Mouse (Mus musculus) spleen, embryonic (tissue): ENCODE data around the gene Pex10.
"Not testable (repeated sequence)": the region's sequence is repeated elsewhere in the genome, so short reads cannot be mapped to it uniquely, and the experiment has no call there.

ENCODE experiments used
- CTCF ChIA-PET: fragments of 350-600 bp; sonication (Branson Sonifier 250); formaldehyde crosslinking; loops from one replicate; lab custom pipeline; 2022; lab: Charles Lee

Gene Pex10

DNA sequence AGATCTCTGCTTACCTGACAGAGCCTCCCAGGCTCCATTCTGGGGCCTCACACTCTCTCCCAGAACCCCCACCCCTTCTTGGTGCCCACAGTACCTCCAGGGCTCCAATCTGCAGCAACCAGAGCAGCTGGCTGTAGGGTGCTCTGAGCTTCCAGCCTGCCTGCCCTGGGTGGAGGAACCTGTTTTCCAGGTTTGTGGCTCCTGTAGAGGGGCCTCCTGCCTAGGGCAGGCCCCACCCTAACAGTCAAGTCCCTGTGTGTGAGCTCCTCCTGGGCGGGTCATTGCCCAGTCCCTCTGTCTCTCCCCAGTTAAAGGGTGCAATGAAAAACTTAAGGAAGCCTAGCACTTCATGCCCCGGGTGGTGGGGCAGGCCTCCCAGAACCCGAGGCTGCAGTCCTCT lies 2.9 kb upstream of the Pex10 start:
- CTCF ChIA-PET, result interaction anchor here (0.9 kb wide), 1 partner anchor 186 kb away, joined by 4 read pairs; no protein-coding TSS in a partner anchor

DNA sequence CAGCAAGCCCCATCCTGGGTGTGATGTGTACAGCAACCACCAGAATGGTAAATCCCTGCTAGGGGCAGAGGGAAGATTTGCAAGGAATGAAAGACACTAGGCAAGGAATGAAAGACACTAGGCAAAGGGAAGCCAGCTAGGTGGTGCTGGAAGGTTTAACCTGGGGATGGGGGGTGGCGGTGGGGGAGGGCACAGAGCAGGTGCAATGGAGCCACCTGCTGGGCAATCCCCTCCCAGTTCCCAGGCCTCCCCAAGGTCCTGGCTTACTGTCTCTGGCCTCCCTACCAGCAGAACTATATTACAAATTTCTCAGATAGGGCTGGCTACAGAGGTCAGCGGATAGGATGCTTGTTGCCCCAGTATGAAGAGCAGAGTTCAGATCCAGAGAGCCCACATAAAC lies 2.3 kb upstream of the Pex10 start:
- CTCF ChIA-PET, result interaction anchor here (1.2 kb wide), 1 partner anchor 182 kb away, joined by 3 read pairs; no protein-coding TSS in a partner anchor

DNA sequence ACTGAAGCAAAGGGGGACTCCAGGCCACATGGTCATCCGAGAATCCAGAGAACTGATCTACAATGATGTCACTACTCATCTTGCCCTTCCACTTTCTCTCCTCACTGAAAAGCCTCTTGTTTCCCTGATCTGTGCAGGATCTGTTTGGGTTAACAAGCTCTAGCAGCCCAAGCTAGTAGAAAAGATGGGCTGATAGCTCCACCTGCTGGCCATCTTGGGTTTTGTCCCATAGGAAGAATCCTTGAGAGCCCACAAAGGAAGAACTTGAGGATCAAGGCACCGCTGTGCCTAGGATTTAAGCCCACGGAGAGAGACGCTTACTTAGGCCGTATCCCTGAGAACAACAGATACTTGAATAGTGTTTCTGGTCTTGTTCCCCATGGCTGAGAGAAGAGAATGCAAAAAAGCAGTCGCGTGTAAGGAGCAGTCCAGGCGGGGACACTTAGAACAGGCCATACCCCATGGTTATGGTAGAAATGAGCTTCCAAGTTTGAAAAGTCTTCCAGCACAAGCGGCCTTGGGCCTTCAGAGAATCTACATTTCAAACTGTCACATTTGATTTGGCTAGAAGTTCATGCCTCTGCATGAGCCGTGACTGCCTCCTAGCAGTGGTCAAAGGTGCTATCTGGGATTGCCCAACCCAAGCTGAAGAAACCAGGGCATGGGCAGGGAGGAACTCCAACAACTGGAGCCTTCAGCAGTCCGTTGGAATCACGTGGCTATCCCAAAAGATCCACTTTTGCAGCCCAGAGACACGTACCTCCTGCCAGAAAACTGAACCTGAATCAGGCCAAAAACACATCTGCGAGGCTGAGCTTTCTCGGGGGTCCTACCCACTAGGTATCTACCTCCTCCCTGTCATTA lies 614 bp upstream of the Pex10 start:
- CTCF ChIA-PET, result interaction anchor here (0.5 to 1.2 kb wide), 5 partner anchors 154 to 272 kb away, joined by 3 to 4 read pairs (median 3); no protein-coding TSS in a partner anchor

DNA sequence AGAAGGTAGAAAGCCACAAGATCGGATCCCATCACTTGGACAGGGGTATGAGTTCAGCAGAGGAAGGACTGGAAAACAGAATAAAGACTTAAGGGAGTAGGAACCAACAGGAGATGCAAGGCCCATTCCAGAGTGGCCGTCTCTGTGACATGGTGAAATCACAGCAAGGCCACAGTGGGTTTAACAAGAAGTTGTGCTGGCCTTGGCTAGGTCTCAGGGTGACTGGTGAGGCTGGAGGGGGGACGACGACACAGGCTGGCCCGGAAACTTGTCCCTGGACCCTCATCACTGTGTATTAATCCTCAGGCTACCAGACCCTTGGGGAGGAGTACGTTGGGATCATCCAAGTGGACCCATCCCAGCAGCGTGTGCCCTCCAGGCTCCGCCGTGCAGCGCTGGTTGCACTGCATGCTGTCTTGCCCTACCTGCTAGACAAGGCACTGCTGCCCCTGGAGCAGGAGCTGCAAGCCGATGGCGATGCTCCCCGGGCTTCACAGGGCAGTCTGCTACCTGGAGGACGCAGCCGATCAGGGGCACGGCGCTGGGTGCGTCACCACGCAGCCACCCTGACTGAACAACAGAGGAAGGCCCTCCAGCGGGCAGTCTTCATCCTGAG lies 1.6 kb downstream of the Pex10 start:
- CTCF ChIA-PET, result no interaction called here

DNA sequence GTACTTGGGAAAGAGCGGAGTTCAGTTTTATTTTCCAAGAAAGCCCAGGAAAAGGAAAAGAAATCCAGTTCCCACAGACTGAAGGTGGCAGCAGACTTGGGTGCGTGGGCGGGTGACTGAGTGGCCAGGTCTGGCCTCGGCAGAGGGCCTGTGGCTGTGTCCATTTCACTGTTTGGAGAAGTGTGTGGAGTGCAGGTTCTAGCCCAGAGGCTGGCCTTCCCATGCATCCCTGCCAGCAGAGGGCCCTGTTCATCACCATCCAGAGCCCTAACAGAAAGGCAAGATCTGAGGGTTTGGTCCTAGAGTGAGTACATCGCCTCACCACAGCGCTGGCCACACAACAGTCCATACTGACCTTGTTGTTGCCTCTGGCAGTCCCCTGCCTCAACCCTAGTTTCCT lies 2.4 kb downstream of the Pex10 start:
- CTCF ChIA-PET, result no interaction called here

DNA sequence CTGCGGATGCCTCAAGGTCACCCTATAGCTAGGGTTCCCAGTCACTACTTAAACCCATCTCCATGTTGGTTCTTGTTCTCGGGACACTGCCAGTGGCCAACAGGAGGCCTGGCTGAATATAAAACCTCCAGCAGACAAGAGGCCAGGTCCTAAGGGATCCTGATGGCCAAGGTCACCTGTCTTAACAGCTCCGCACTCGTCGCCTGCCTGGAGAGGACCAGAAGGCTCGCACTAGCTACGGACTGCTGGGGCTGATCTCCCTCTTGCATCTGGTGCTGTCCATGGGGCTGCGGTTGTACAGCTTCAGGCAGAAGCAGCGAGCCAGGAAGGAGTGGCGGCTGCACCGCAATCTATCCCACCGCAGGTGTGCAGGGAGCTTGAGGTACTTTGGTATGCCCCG lies 3.4 kb downstream of the Pex10 start:
- CTCF ChIA-PET, result no interaction called here

DNA sequence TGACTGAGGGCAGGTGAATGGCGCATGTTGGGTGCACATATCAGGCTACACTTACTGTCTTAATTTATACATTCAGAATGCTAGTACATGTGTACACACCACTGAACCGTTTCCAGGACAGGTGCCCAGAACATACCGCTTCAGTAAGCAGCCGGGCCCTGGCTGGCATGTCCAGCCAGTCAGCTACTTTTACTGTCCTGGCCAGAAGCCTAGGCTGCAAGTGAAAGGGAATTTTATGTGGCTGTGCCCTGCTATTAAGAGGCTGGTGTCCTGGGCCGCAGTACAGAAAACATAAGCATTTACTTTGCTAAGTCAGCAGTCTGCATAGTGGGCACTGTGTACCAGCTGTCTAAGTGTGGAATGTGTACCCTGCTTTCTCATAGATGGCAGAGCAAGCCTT lies 4.1 kb downstream of the Pex10 start:
- CTCF ChIA-PET, result no interaction called here

DNA sequence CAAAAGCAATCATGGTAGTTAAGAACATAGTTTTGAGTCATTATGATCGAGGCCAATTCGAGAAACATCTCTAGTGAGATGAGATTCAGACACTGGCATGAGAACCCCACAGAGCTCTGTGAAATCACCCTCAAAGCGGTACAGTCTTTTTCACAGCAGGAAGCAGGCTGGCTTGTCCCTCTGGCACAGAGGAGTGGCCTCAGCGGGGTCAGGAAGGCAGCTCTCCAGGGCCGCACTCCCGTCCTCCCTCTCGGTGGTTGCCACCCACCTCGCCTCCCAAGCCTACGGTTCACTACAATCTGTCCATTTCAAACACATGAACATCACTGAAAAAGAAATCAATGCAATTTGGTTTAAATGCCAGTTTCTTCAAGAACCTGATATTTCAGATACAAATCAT lies 7.6 kb downstream of the Pex10 start:
- CTCF ChIA-PET, result no interaction called here

DNA sequence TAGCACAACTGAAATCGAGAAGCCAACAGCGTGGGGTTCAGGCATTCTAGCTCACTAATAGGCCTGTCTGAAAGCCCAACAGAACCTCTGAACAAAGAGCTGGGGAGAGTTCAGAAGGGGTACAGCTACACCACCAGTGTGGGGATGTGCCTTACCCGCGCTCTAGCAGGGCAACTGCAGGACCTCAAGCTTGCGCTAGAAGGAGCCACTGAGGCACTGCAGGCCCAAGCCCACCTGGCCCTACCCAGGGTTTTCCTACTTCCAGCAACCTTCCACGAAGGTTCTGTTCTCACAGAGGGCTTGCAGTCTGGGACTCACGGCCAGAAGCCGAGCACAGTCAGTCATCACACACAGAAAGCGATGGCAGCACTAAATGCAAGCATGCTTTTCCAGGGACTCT lies 8.3 kb downstream of the Pex10 start:
- CTCF ChIA-PET, result no interaction called here

DNA sequence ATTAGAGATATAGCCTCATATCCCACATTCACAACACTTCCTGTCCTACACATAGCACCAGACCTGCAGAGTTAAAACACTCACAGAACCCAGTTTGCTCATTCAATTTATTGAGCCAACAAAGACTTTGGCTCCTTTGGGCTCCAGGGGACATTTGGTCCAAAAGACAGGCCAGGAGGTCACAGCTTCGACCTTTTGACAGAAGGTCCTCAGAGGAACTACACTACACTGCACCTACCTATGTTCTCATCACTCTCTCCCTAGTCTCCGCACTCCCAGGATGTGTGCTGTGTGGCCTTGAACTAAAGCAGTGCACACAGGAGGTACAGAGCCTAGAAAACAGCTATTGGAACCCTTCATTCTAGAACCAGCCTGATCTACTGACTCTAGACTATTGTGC lies 9.0 kb downstream of the Pex10 start:
- CTCF ChIA-PET, result no interaction called here

DNA sequence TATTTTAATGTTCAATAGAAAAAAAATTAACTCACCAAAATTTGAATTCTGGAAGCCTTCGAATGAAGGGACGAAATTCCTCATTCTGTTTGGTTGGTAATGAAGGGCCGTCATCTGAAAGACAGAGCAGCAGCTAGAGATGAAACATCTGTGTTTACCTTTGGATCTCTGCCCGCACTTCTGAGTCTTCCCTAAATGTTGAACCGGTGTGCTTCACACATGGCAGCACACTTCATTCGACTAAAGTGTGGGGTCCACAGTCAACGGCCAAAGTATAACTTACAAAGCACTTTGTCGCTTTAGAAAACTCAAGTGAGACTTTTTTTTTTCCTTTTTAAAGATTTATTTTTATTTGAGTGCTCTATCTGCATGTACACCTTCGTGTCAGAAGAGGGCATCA lies 9.9 kb downstream of the Pex10 start:
- CTCF ChIA-PET, result no interaction called here

DNA sequence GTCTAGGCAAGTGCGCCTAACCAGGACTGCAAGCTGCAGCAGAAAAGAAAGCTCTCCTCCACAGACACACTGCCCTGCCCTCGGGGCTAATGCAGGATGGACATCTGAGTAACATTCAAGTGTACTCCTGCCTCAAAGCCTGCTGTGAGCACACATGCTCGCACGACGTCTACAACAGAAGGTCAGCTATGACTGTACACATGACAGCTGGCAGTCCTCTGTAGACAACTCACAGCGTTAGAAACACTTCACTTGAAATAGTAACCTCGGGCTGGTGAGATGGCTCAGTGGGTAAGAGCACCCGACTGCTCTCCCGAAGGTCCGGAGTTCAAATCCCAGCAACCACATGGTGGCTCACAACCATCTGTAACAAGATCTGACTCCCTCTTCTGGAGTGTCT lies 12.0 kb downstream of the Pex10 start:
- CTCF ChIA-PET, result not testable (repeated sequence)

DNA sequence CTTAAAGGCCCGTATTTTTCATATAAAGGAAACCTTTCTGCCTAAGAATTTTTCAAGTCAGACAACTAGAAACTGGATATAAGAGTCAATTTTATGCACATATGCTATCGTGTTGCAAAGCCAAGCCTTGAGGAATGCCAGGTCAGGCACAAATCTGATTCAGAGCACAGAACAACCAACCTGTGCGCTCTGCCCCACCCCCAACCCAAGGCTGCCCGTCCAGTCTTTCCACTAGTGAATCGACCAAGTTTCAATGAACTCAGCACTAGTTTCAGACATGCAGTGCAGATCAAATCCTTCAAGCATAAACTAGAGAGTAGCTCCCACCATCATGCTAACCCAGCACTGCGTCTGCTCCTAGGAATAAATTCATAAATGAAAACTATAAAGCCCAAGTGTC lies 12.8 kb downstream of the Pex10 start:
- CTCF ChIA-PET, result interaction anchor here (0.6 kb wide), 1 partner anchor 799 kb away, joined by 4 read pairs; no protein-coding TSS in a partner anchor

DNA sequence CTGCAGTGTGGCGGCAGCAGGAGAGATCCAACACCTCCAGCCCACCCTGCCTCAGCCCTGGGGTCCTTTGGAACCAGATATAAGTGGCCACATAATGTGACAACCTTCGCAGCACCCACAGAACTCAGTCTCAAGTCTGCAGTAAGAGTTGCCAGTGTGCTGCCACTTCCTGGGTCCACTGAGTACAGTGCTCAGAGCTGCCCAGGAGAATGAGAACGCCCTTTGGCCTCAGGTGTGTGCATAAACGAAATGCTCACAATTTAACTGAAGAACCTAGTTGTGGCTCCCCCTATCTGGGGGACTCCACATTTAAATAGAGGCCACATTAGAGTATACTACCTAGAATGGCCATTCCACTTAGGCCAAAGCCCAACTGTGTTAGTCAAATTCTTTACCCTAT lies 16.7 kb downstream of the Pex10 start:
- CTCF ChIA-PET, result no interaction called here

DNA sequence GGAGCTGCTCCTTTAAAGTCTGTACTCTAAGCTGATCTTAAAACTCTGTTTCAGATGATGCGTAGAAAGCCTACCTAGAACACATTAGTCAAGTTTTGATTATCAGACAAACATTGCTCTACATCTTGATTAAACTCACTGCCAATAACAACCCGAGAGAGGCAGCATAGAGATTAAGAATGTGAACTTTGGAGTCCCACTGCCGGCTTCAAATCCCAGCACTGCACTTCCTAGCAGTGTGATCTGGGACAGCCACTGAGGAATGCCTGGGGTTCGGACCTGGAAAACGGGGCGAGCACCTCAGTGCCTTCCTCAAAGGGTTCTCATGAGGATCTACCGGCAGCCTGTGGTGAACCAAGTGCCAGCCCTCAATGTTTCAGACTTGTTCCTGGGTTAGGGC lies 17.5 kb downstream of the Pex10 start:
- CTCF ChIA-PET, result no interaction called here

DNA sequence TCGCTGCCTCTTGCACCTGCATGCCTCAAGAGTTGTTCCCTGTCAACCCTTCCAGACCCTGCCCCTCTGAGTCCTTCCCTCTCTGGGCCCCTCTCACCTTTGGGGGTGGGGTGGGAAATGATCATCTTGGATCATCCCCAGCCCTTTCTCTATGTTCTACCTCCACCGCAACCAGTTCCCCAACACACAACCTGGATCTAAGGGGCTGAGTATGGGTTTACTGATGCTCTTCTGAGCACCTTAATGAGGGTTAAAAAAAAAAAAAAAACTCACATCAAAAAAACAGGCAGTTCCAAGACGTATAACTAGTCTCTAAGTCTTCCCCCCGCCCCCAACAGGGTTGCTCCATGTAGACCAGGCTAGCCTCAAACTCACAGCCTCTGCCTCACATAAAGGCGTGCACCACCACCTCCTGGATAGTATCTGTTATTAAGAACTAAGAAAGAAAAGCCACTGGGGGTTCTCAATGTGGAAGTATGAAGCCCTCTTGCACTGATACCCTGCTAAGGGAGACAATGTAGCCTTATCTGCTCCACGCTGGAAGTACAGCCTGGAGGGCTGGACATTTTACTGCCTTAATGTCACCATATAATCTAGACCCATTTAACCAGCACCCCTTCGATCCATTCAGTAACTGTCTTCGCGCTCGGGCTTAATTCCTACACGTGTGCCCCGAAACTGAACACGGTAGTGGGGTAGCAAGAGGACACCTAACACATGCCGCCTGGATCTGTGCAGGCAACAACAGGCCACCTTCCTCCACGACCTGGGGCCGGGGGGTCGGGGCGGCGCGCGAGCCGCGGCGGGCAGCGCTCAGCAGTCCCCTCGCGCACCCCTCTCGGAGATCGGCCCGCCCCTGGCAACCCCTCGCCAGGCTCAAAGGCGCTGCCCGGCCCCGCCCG lies 18.6 kb downstream of the Pex10 start:
- CTCF ChIA-PET, result no interaction called here

DNA sequence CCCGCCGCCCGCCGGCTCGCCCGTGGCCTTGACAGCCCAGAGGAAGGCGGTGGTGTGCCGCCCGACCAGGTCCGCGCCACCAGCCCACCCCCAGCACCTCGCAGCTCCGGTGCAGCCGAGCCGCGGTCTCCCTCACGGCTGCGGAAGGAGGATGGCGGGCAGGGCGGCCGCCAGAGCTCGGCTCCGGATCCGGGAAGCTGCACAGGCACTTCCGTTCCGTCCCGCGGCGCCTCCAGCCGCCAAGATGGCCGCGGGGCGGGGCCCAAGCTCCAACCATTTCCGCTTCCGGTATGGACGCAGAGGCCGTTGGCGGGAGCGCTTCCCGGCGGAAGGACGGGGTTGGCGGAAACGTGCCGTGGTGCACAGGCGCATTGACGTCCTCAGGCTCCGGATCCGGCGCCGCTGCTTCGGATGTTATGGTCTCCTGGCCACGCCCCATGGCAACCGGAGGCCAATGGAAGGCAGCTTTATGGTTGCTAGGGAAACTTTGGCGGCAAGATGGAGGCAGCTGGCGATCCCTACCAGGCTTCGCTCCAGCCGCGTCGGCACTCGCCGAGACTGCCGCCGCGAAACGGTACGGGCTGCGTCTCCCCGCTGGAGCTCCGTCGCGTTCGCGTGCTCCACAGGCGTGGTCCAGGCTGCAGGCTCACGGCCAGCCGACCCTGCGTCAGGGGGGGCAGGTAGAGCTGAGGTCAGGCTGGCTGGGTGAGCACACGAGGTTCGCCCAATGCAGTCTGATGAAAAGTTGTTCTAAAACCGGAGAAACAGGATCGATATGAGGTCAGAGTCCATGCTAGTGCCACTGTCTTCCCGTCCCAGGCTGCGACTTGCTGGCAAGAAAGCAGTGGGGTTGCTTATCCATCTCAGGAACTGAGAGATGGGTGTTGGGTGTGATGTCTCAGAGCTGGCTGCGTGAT lies 19.6 kb downstream of the Pex10 start, which contains the start of the genes Rer1 and Morn1:
Gene Rer1 (minus strand): TSS at position 275 of the 917 bp plus-strand sequence.
Gene Morn1 (plus strand): TSS at position 470 of the 917 bp plus-strand sequence.
- CTCF ChIA-PET, result interaction anchor here (0.7 kb wide), 1 partner anchor 9 kb away, joined by 4 read pairs; no protein-coding TSS in a partner anchor

DNA sequence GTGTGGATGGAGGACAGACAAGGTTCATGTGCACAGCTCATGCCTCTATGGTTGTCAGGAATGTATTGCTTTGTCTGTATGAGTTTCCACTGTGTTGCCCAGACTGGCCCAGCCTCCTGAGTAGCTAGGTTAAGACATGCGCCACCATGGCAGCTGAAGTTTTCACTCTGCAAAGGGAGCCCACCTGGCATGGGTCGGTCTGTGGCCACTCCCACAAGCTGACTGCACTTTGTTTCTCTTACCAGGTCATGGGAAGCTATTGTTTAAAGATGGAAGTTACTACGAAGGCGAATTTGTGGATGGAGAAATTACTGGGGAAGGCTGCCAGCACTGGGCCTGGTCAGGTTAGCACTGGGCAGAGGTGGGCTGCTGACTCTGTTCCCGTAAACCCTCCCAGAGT lies 22.4 kb downstream of the Pex10 start:
- CTCF ChIA-PET, result no interaction called here

DNA sequence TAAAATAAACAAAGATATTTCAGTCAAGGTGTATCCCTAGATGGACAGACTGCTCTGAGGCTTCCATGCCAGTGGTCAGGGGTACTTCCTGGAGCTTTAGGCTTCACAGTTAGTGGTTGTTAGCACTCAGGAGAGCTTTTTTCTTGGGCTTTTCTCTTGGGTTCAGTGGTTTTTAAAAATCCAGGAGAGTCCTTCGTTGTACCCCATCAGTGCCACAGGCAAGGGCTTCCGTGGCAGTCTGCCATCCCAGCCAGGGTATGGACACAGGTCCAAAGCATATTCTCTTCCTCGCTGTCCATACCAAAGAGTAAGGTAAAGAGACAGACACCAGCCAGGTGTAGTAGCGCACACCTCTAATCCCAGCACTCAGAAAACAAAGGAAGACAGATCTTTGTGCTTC lies 23.3 kb downstream of the Pex10 start:
- CTCF ChIA-PET, result no interaction called here

DNA sequence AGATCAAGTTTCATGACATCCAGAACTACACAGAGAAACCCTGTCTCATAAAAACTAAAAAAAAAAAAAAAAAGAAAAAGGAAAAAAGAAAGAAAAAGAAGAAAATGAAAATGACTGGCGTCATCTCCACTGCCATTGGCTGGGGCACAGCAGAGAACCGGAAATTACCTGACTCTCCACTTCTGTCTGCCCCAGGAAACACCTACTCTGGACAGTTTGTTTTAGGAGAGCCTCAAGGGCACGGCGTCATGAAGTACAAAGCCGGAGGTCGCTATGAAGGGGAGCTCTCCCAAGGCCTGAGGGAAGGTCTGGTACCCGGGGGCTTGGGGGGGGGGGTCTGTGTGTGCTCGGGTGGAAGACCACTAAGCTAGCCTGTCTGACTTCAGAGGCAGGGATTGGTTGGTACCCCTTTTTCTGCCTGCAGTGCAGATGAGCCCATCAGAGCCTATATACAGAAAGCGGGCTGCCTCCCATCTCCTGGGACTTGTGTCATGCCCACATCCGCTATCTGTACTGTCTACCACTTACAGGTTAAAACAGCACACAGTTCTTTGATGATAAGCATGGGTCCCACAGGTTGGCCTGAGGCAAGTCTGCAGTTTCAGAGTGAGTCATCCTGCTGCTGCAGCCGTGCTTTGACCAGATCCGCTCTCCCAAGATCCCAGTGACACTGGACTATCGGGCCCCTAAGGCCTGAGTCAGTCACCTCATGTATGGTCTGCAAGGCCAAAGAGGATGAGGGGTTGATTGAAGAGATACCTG lies 24.1 kb downstream of the Pex10 start:
- CTCF ChIA-PET, result interaction anchor here (0.7 kb wide), 1 partner anchor 158 kb away, joined by 3 read pairs; no protein-coding TSS in a partner anchor
